Mouse (Mus musculus): ENCODE data around the gene Wnt8b.

- TF ChIP-seq GATA1 (IDR thresholded peaks at IDR 0.05; ENCODE audit: low read length) (no peak), TAL1 (IDR thresholded peaks at IDR 0.05; ENCODE audit: low read length) (no peak)
Measured at GRCm38 (mm10) chr19:44512601-44513000, 19.3 kb downstream of the Wnt8b start.
